Mouse (Mus musculus) cortical plate, adult 2 months (tissue): Measurements from ENCODE around the gene Ctsw. TPM values are rescaled to one million over a fixed set of nuclear protein-coding genes. Genes with fewer than 3 reads are reported as not detected.

Experiments
- H3K27ac ChIP-seq: fragments of 200-500 bp; 2 replicates; pipeline ENCODE4 v1.5.1; 2012; ENCODE audit warnings: low read length, control low read depth, inconsistent platforms; ENCODE audit not compliant: insufficient read depth
- H3K4me1 ChIP-seq: fragments of 200-500 bp; 2 replicates; pipeline ENCODE4 v1.6.1; 2011; ENCODE audit warnings: low read length; ENCODE audit not compliant: control insufficient read depth, insufficient read depth
- H3K4me3 ChIP-seq: fragments of 200-500 bp; 2 replicates; pipeline ENCODE4 v1.5.1; 2011; ENCODE audit warnings: mild to moderate bottlenecking, low read length, control low read depth; ENCODE audit not compliant: insufficient read depth
- CTCF ChIP-seq: fragments of 200-500 bp; IDR thresholded peaks from 2 replicates; pipeline ENCODE4 v1.5.1; 2011; ENCODE audit warnings: mild to moderate bottlenecking, control low read depth, low read length; ENCODE audit not compliant: insufficient read depth; ENCODE audit errors: extremely low read depth
- POLR2A ChIP-seq: fragments of 200-500 bp; IDR thresholded peaks from 2 replicates; pipeline ENCODE4 v1.6.1; 2011; ENCODE audit warnings: mild to moderate bottlenecking, low read length, control low read depth; ENCODE audit not compliant: insufficient read depth; ENCODE audit errors: extremely low read depth
- polyA plus RNA-seq: library from polyadenylated mRNA; depleted of rRNA; stranded (reverse); fragments of >200 nt; gene quantifications from 2 replicates; pipeline ENCODE4 v1.2.3, GENCODE M21; 2012

Gene Ctsw
- polyA plus RNA-seq, 1 experiment, result 0.27 TPM

- TF ChIP-seq POLR2A, result no peak
- TF ChIP-seq CTCF, result no peak
- Histone ChIP-seq H3K4me1 (peaks cover 6% of the 10 kb centered on the region), H3K27ac (no peak overlapping the region), H3K4me3 (peak overlapping the region; percentile 89)
These were observed 42.3 kb downstream of the Ctsw start for GRCm38 (mm10) chr19:5425906-5426565.

GRCm38 (mm10) chr19:5424782-5425741 is 43.2 kb downstream of the Ctsw start, which contains the start of the genes Drap1 and AI837181:
Gene Drap1, minus strand, starts transcription at chr19:5424979.
Gene AI837181, plus strand, starts transcription at chr19:5425144.
- H3K27ac ChIP-seq, result peak within 1 kb of the TSS; percentile 98
- peak within 1 kb of the TSS; percentile 89 for H3K4me3 ChIP-seq
- peaks cover 6% of the 10 kb centered on the region for H3K4me1 ChIP-seq
- TF ChIP-seq CTCF, result no peak
- TF ChIP-seq POLR2A, result peak; percentile 53; the same call in 1 of the 2 replicates

GRCm38 (mm10) chr19:5424092-5424781 is 44.1 kb downstream of the Ctsw start:
- Histone ChIP-seq H3K4me1 (peaks cover 6% of the 10 kb centered on the region), H3K4me3 (peak overlapping the region; percentile 89), H3K27ac (peak overlapping the region; percentile 62; the same call in 1 of the 2 replicates)
- TF ChIP-seq POLR2A (no peak), CTCF (no peak)

DNA sequence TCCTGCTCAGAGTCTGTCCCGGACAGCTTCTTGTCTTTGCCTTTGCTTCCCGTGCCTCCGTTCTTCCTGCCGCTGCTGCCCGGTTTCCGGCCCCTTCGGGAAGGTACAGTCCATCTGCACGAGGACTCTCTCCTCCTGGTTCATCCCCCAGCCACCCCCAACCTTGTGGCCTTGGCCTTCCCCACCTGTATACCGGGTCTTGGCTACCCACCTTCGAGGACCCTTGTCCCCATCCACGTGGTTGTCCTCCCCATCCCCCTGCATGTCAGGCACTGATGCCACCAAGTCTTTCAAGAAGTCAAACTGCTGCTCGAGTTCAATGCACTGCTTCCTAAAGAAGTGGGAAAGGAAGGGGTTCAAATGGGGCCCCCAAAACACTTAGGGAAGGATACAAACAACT is 44.7 kb downstream of the Ctsw start:
- Histone ChIP-seq H3K27ac (no peak overlapping the region), H3K4me1 (peaks cover 6% of the 10 kb centered on the region), H3K4me3 (peak overlapping the region; percentile 89)
- no peak for TF ChIP-seq CTCF
- no peak for TF ChIP-seq POLR2A

DNA sequence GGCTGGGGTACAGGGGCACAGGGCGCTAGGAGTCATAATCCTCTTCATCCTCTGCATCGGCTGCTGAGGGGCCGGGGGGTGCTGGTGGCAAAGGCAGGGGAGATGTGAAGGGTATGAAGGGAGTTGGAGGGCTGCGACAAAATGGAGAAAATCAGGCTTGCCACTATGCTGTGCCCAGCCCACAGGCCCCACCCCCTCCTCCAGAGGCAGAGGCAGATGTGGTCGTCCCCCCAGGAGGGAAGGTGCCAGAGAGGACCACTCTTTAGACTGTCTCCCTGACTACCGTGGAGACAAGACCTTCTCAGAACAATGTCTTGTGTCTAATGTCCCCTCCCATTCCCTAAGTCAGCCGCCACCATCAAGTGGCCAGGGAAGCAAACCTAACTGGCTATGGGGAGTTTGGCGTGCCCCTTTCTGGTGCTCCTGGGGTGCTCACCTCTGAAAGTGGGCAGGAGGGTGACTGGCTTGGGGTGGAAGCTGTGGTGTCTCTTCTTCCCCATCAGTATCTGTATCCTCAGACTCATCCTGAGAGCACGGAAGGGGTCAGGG is 45.3 kb downstream of the Ctsw start:
- Histone ChIP-seq H3K27ac (no peak overlapping the region), H3K4me1 (peaks cover 6% of the 10 kb centered on the region), H3K4me3 (no peak overlapping the region; the same call in 1 of the 2 replicates)
- TF ChIP-seq CTCF, result no peak
- no peak for TF ChIP-seq POLR2A

DNA sequence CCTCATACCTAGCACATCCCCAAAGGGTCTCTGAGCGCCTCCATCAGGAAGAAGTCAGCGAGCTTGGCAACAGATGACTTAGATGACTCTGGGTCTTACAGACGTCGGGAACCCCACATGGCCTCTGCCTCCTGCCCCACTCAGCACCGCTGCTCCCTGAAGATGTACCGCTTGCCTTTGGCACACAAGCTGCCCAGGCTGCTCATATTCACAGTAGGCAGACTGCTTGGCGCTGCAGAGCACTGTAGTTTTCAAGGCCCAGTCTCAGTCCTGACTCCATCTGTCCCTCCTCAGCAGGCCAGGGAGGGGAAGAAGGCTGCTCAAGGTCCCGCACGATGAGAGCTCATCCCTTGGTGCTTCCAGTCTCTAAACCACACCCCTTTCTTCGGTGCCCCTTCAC is 46.0 kb downstream of the Ctsw start:
- TF ChIP-seq POLR2A (no peak), CTCF (no peak)
- Histone ChIP-seq H3K27ac (no peak overlapping the region), H3K4me3 (no peak overlapping the region), H3K4me1 (peaks cover 6% of the 10 kb centered on the region)

- H3K27ac ChIP-seq, result no peak overlapping the region
- TF ChIP-seq CTCF, result no peak
- no peak for TF ChIP-seq POLR2A
- H3K4me3 ChIP-seq, result no peak overlapping the region
- peaks cover 6% of the 10 kb centered on the region for H3K4me1 ChIP-seq
These were observed 46.5 kb downstream of the Ctsw start for GRCm38 (mm10) chr19:5421784-5422183.

DNA sequence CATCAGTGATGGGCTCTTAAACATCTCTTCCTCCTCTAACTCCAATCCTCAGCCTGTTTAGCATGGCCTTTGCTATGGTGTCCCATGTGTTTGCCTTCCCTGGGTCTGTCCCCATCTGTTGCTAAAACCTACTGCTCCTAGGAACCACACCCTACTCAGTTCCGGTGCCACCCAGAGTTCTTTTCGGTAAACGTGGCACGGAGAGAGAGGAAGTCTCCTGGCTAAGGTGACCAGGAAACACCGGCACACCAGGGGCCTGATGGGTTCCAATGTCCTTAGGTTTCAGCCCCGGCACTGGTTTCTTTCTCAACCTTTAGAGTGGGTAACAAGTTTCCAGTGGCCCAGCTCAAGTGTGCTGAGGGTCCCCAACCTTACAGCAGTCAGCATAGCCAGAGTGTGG is 47.7 kb downstream of the Ctsw start:
- H3K27ac ChIP-seq, result no peak overlapping the region
- H3K4me1 ChIP-seq, result peaks cover 3% of the 10 kb centered on the region; the same call in 1 of the 2 replicates

GRCm38 (mm10) chr19:5419630-5420029 is 48.7 kb downstream of the Ctsw start:
- TF ChIP-seq POLR2A, result no peak
- Histone ChIP-seq H3K27ac (no peak overlapping the region), H3K4me3 (no peak overlapping the region), H3K4me1 (peaks cover 3% of the 10 kb centered on the region; the same call in 1 of the 2 replicates)

More for the DNA sequence above, 47.7 kb downstream of the Ctsw start:
- H3K4me3 ChIP-seq, result no peak overlapping the region
- no peak for TF ChIP-seq CTCF
- no peak for TF ChIP-seq POLR2A
